Mouse (Mus musculus): Measurements from ENCODE around the gene Cxcl9.
A peak's percentile ranks its signal among the peaks of the same experiment; 100 is the strongest.

The Cxcl9 gene

DNA sequence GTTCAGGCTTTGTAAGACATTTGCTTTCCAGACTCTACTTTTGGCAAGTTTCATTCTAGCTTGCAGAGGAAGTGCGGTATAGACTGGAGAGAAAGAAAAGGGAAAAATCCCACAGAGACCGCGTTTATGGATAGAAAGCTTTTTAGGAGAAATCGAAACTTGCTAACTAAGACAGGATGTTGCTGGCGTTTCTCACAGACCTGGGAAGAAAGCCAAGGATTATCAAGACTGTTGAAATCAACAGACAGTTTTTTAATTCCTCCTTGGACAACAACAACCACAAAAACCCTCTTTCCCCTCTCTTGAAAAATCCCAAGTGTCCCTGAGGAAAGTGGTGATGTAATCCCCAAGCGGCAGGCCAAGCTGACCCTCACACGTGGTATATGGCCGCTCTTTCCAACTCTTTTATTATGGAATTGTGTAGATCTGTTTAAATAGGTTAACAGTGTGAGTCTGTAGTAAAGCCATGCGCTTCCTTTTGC, 4.5 kb upstream of the Cxcl9 start:
- no peak for DNase-seq

DNA sequence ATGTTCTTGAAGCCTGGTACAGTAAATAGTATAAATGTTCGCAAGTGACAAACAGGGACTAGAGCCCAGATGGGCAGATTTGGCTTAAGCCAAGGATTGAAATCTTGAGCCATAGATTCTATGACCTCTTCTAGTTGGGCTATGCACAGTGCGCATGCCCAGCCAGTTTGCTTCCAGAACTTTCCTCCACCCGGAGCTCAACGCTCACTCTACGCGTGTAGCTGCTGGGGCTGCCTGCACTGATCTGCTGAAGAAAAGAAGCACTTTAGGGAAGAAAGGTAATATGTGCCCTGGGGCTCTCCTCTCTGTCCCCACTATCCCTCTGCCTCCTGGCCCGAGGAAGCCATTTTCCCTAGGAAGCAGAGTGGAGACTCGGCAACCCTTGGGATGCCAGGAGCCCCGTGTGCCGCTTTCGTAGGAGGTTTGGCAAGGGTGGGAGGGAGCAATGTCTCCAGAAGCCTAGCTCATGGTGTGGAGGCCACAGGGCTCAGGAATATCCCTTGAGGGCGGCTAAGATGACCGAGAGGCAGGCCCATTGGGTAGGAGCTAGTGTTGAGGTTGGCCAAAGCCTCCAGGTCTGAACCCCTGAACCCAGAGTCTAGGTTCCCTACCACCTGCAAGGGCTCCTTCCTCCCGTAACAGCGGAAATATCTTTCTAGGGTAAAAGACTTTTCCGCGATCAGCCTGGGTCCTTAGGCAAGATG, 3.9 kb upstream of the Cxcl9 start, which contains the start of gene Art3:
Art3 (plus strand) TSS at position 193 of the 704 bp plus-strand sequence.
- DNase-seq: no peak

DNA sequence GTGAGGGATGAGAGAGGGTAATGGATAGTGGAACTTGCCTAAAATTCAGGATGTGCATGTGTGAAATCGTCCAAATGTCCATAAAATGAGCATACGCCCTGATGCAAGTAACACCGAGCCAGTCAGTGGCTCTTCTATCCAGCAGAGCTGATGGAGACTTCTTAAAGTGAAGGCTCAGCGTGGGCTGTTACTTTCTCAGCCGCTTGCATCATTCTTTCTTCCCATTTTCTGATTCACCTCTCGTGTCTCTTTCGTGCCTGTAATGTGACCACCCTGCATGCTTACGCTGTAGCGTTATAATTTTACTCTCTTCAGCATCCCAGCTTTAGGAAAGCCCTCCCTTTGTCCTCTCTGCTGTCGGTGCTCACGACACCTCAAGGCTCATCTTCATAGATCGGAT, 3.2 kb upstream of the Cxcl9 start:
- no peak for DNase-seq

- DNase-seq: no peak
Measured at GRCm38 (mm10) chr5:92327367-92327766, 512 bp downstream of the Cxcl9 start.

DNA sequence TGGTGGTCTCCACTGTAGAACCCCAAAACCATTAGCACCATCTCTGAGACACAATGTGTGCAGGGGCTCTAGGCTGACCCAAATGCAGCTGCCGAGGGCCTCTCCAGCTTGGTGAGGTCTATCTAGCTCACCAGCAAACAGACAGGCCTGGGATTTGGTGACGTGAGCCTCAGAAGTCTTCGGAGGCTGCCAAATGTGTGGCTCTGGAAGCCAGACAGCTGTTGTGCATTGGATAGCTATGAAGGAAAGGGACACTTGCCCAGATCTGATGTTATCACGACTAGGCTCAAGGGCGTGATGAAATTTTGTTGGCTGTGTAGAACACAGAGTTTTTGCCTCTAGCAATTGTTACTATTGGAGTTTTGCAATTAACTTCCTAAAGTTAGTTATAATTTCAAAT, 4.6 kb downstream of the Cxcl9 start:
- DNase-seq: no peak

- no peak for DNase-seq
Measured at GRCm38 (mm10) chr5:92322612-92323011, 5.3 kb downstream of the Cxcl9 start.

GRCm38 (mm10) chr5:92321631-92322400, 6.1 kb downstream of the Cxcl9 start:
- no peak for DNase-seq

GRCm38 (mm10) chr5:92318596-92318995, 9.3 kb downstream of the Cxcl9 start:
- DNase-seq: no peak

- no peak for DNase-seq
Measured at GRCm38 (mm10) chr5:92318119-92318518, 9.8 kb downstream of the Cxcl9 start.

GRCm38 (mm10) chr5:92313776-92314175, 14.1 kb downstream of the Cxcl9 start:
- DNase-seq: no peak

- DNase-seq: peak; percentile 92
Measured at GRCm38 (mm10) chr5:92312046-92312715, 15.7 kb downstream of the Cxcl9 start.

- DNase-seq: peak; percentile 91
Measured at GRCm38 (mm10) chr5:92309681-92310511, 18.0 kb downstream of the Cxcl9 start, which contains the start of gene Sdad1. Sdad1 (minus strand) TSS chr5:92310479.

DNA sequence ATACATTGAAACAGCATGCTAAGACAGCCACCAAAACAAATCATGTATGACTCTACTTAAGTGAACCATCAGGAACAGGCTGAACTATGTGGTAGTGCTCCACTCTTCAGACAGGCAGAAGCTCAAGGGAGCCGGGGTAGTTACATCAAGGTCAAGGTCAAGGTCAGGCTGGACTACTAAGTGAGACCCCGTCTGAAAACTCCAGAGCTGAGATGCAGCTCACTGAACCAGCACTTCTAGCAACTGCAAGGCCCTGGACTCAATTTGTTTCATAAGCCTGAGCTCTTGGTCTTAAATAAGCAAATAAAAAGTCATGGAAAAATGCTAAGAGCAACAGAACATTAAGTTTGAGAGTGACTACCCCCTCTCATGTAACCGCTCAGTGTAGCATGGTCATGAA, 23.6 kb downstream of the Cxcl9 start:
- DNase-seq: no peak

- DNase-seq: no peak
Measured at GRCm38 (mm10) chr5:92302149-92302840, 25.6 kb downstream of the Cxcl9 start.

DNA sequence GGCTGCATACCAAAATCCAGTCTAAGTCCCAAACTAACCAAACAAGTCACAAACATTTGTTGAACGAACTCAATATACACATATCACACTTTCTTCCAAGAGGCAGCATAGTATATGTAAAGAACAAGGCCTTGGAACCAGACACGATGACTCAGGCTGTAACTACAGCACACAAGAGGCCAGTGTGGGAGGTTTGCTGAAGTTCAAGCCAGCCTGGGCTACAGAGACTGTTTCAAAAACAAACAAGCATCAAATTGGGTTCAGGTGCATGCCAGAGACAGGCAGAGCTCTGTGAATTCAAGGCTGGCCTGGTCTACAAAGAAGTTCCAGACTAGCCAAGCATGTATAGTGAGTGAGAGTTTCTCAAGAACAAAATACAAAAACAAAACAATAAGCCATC, 33.4 kb downstream of the Cxcl9 start:
- no peak for DNase-seq

- DNase-seq: no peak
Measured at GRCm38 (mm10) chr5:92291652-92292414, 36.0 kb downstream of the Cxcl9 start.

GRCm38 (mm10) chr5:92287840-92288239, 40.0 kb downstream of the Cxcl9 start:
- DNase-seq: no peak

DNA sequence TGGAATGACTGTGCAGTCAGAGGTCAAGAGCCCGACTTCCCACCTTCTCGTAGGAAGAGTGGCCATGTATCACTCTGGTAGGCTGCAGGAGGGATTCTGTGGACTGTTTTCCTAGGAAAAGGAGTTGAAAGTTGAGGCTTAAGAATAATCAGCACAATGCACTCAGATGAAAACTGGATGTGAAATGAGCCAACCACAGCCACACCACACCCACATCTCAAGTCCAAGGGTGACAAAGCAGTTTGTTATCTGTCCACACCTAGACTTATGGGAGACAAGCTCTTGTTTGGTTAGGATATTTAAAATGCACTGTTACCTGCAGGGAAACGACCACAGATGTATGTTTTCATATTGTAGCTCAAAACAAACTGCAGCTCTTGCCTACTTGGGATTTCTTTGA, 44.8 kb downstream of the Cxcl9 start:
- DNase-seq: no peak

DNA sequence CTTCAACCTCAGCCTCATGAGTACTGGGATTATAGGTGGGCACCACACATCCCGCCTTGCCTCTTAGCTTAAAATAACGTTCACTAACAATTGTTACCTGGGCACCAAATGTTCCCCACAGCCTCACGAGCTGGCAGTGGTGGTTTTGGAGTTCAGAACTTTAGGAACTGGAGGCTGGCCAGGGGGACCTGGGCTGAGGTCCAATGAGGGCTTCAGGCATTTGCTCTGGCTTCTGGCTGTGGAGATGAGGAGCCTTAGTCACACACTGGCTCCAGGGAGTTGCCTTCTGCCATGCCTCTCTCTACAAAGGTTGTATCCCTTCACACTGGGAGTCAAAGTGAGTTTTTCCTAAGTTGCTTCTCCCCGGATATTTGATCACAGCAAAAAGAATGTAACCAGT, 45.3 kb downstream of the Cxcl9 start:
- DNase-seq: no peak

- DNase-seq: no peak
Measured at GRCm38 (mm10) chr5:92278942-92279537, 48.8 kb downstream of the Cxcl9 start.

All from thymus, postnatal 4 days (tissue).